Mouse (Mus musculus): Measurements from ENCODE around the gene Stx8. TPM values are rescaled to one million over a fixed set of nuclear protein-coding genes. Genes with fewer than 3 reads are reported as not detected.

Stx8 gene
- polyA plus RNA-seq, 2 experiments from 2014 or later: 58.8 to 83.5 TPM

GRCm38 (mm10) chr11:67975252-67975651, 9.3 kb downstream of the Stx8 start:
- ATAC-seq: no peak

- ATAC-seq: no peak
Observed at GRCm38 (mm10) chr11:67983564-67983963, 17.6 kb downstream of the Stx8 start.

GRCm38 (mm10) chr11:67991240-67991639, 25.2 kb downstream of the Stx8 start:
- no peak for ATAC-seq

- ATAC-seq: no peak
Observed at GRCm38 (mm10) chr11:67995965-67996364, 30.0 kb downstream of the Stx8 start.

GRCm38 (mm10) chr11:67998905-67999304, 32.9 kb downstream of the Stx8 start:
- no peak for ATAC-seq

GRCm38 (mm10) chr11:67999629-68000028, 33.6 kb downstream of the Stx8 start:
- no peak for ATAC-seq

- no peak for ATAC-seq
Observed at GRCm38 (mm10) chr11:68004191-68004590, 38.2 kb downstream of the Stx8 start.

GRCm38 (mm10) chr11:68006216-68006789, 40.3 kb downstream of the Stx8 start:
- ATAC-seq: no peak

- no peak for ATAC-seq
Observed at GRCm38 (mm10) chr11:68007645-68008044, 41.7 kb downstream of the Stx8 start.

GRCm38 (mm10) chr11:68009377-68009776, 43.4 kb downstream of the Stx8 start:
- ATAC-seq: no peak

- ATAC-seq: no peak
Observed at GRCm38 (mm10) chr11:68012207-68012606, 46.2 kb downstream of the Stx8 start.

GRCm38 (mm10) chr11:68018191-68018590, 52.2 kb downstream of the Stx8 start:
- no peak for ATAC-seq

GRCm38 (mm10) chr11:68019156-68019555, 53.2 kb downstream of the Stx8 start:
- no peak for ATAC-seq

GRCm38 (mm10) chr11:68021976-68022375, 56.0 kb downstream of the Stx8 start:
- ATAC-seq: no peak

- no peak for ATAC-seq
Observed at GRCm38 (mm10) chr11:68022895-68023294, 56.9 kb downstream of the Stx8 start.

- no peak for ATAC-seq
Observed at GRCm38 (mm10) chr11:68023811-68024369, 57.9 kb downstream of the Stx8 start.

- ATAC-seq: no peak
Observed at GRCm38 (mm10) chr11:68026590-68026989, 60.6 kb downstream of the Stx8 start.

- no peak for ATAC-seq
Observed at GRCm38 (mm10) chr11:68029079-68029478, 63.1 kb downstream of the Stx8 start.

GRCm38 (mm10) chr11:68029871-68030270, 63.9 kb downstream of the Stx8 start:
- no peak for ATAC-seq

GRCm38 (mm10) chr11:68030771-68031170, 64.8 kb downstream of the Stx8 start:
- no peak for ATAC-seq

- no peak for ATAC-seq
Observed at GRCm38 (mm10) chr11:68032448-68032847, 66.5 kb downstream of the Stx8 start.

GRCm38 (mm10) chr11:68033331-68033926, 67.4 kb downstream of the Stx8 start:
- no peak for ATAC-seq

- ATAC-seq: no peak
Observed at GRCm38 (mm10) chr11:68034422-68034821, 68.4 kb downstream of the Stx8 start.

GRCm38 (mm10) chr11:68035303-68035891, 69.4 kb downstream of the Stx8 start:
- ATAC-seq: no peak

Data from activated CD4-positive, CD25-positive, alpha-beta regulatory T cell, adult 4 months (primary cell).